Mouse (Mus musculus): Measurements from ENCODE around the gene Ltbp1.

GRCm38 (mm10) chr17:74976167-74976985 lies 29.0 kb upstream of the Ltbp1 start:
- TF ChIP-seq CTCF (conservative IDR thresholded peaks at IDR 0.05 in 1 of 2, IDR thresholded peaks at IDR 0.05 in 1 of 2; ENCODE audit: low read depth in 2 of 2, low read length in 2 of 2) (no peak), MEF2A (IDR thresholded peaks at IDR 0.05; ENCODE audit: borderline replicate concordance, low read depth, low read length) (no peak), POLR2A (IDR thresholded peaks at IDR 0.05; ENCODE audit: low read depth, low read length) (no peak), MAX (IDR thresholded peaks at IDR 0.05; ENCODE audit: low read length) (no peak; the same call in 1 of the 2 replicates), RAD21 (IDR thresholded peaks at IDR 0.05; ENCODE audit: low read depth, low read length) (no peak), TCF12 (IDR thresholded peaks at IDR 0.05; ENCODE audit: low read depth, low read length) (no peak), POLR2AphosphoS2 (IDR thresholded peaks at IDR 0.05; ENCODE audit: low read depth, low read length) (no peak), USF2 (conservative IDR thresholded peaks at IDR 0.05; ENCODE audit: low read depth, low read length) (no peak)

All from CH12.LX (cell line).